Mouse (Mus musculus) CH12F3 (cell line): ENCODE results near the gene Naaa.

ENCODE experiments used
- in situ Hi-C: fragments of 300-500 bp; cut with MboI; formaldehyde crosslinking; loops from 2 replicates; pipeline ENCODE4 v1.14.3; 2020; ENCODE audit warnings: low sequenced_read_pairs

Gene Naaa

DNA sequence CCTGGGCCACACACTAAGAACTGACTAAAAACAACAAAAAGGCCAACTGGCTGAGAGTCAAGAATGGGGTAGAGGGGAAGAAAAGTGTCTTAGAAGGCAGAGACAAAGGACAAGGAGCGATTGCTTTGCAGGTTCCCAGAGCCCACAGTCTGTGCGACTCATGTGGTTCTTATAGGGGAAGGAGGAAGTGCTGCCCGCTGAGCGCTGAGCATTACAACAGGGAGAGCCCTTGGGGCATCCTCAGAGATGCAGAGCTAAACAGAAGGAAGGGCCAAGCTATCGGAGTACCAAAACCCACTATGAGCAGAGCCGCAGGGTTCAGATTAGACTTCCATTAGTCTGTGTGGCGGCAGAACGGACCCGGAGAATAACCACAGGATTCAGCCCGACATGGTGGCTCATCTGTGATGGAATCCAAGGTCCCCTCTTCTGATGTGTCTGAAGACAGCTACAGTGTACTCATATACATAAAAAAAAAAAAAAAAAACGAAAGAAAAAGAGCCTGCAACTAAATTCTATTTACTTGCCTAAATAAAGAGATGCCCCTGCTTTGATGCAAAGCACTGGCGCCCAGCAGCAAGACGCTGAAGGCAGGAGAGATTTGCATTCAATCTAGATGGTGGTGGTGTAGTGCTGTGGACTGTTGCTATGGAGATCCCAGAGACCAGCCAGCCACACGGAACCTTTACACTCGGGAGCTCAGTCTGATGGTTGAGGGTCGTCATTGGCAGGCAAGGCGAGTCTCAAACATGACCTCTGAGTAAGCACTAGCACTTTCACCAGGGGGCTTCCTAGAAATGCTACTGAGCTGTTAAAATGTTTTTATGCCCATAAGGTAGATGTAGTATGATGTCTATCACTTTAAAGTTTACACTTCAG, 58.8 kb downstream of the Naaa start:
- in situ Hi-C loops = no loop called here

DNA sequence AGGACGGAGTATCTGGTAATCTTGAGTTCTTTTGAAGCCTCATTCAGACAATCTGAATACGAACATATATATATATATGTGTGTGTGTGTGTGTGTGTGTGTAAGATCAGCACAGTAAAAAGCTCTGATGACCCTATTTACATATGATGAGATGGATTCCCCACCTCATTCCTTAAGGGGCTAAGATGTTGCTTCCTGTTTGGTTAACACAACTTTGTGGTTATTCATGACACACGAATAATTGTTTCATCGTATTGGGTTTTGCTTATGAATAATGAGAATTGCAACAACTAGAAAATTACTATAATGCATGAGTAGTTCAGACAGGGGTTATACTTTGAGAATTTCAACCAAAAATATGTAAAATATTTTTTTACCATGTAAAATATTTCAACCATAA, 62.7 kb downstream of the Naaa start, which contains the start of gene U90926:
Gene U90926 (minus strand): TSS at position 101 of the 400 bp plus-strand sequence.
- in situ Hi-C loops = no loop called here

DNA sequence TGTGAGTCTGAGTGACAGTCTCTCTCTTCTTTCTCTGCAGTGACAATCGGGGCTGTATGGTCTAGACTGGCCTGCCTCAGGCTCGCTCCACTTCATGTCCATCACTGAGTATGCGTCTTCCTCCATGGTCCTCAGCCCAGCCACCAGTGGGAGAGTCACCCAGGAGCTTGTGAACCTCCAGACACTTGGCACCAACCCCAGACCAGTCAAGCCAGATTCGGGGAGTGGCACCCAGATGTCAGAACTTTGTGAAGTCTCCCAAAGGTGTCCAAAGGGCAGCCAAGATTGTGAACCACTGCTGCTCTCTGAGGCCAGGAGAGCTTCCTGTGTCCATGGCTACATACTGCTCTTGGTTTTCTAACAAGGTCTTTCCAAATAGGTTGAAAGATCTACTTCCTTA, 65.7 kb downstream of the Naaa start:
- in situ Hi-C loops = no loop called here

DNA sequence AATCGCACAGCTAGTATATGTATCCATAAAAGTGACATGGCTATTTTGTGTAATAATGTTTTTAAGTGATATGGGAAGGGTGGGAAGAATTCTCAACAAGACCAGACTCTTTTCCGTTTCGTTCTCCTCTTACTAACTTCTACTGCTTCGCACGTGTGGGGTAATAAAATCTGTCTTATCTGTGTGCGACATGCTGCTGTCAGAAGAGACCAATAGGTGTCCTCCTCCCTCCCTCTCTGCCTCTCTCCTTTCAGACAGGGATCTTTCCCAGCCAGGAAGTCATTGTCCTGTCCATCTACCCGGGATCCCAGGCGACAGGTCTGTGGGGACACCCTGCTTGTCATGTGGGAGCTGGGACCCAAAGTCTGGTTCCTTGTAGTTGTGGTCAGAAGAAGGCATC, 67.8 kb downstream of the Naaa start:
- in situ Hi-C loops = no loop called here
